Mouse (Mus musculus): Measurements from ENCODE around the gene Sp1. TPM values are rescaled to one million over a fixed set of nuclear protein-coding genes. Genes with fewer than 3 reads are reported as not detected.

Gene Sp1
- polyA plus RNA-seq, 1 experiment, result 3.9 TPM

DNA sequence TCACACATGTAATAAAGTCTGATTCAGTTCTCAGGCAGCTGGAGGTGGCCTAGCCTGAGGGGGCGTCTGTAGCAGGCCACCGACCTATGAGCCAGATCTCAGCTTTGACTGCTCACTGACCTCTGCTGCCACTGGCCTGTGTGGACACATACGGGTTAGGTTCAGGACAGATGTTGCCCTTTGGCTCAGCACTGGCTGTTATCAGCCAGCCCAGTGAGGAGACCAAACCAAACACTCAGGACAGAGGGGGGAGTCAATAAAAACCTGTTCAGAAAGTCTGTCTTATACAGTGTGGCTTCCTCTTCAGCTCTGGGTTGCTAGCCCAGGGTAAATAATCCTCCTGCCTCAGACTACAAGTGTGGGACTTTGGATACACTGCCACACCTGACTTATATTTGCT, 10.9 kb upstream of the Sp1 start:
- H3K36me3 ChIP-seq (replicated peaks; ENCODE audit: low read length), result no peaks in the 10 kb centered on the region
- H3K4me1 ChIP-seq, result peaks cover 84% of the 10 kb centered on the region
- peak overlapping the region; percentile 77 for H3K4me3 ChIP-seq (replicated peaks)
- no peaks in the 10 kb centered on the region for H3K9me3 ChIP-seq
- TF ChIP-seq GATA1 (IDR thresholded peaks at IDR 0.05; ENCODE audit: borderline replicate concordance, low read length) (no peak), FLI1 (IDR thresholded peaks at IDR 0.05; ENCODE audit: low read length) (no peak)
- H3K27me3 ChIP-seq (replicated peaks), result no peaks in the 10 kb centered on the region

DNA sequence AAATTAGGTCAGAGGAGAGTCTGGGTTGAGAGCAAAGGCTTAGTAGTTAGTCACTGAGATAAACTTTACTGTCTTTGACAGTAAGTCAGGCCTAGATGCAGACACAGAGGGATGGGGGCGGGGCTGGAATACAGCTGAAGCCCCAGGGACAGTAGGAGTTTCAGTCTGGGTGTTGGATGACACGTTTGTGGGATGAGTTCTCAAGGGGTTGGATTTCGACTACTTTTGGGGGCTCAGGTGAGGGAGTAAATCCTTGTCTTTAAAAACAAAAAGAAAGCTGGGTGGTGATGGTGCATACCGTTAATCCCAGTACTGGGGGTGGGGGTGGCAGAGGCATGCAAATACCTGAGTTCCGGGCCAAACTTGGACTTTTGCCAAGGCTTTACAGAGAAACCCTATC, 7.3 kb upstream of the Sp1 start:
- H3K4me3 ChIP-seq (replicated peaks), result peak overlapping the region; percentile 59

DNA sequence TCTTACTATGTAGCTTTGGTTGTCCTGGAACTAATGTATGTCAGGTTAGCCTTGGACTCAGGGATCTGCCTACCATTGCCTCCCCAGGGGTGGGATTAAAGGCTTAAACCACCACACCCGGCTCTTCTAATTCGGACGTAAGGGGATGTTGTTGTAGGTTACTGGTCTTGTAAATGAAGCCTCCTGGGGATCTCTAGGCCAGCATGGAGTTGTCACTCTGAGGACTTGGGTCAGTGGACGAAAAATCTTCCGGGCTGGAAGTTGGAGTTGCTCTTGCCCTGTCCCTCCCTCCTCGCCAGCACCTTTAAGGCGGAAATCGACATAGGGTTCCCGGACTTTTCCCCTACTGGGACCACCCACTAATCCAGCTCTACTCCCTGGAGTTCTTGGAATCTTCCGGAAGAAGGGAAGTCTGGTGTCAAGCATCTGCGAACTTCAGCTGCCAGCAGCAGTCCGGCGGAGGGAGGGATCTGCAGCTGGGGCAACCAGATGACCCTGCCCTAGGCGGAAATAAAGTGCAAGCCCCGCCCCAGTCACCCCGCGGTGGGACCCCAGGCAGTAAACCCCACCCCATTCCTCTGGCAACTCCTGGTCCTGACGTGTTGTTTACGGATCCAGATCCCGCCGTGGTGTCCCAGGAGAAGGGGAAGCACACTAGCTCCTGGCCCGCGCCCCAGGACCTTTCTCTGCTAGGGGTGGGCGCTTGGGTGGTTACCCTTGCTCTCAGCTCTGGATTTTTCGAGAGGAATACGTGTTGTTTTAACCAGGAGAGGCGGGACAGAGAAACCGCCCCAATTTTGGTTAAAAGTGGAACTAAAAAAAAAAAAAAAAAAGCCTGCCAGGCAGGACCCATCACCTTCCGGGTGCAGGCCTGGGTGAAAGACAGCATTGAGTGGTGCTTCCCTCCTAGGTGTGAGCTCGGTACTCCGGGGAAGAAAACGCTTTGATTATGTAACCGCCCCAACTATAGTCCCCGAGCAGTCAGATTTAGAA, 6.4 kb upstream of the Sp1 start:
- Histone ChIP-seq H3K27me3 (replicated peaks) (no peaks in the 10 kb centered on the region), H3K4me1 (peaks cover 71% of the 10 kb centered on the region), H3K9me3 (no peaks in the 10 kb centered on the region), H3K36me3 (replicated peaks; ENCODE audit: low read length) (no peaks in the 10 kb centered on the region), H3K4me3 (replicated peaks) (peak overlapping the region; percentile 91)
- no peak for TF ChIP-seq GATA1 (IDR thresholded peaks at IDR 0.05; ENCODE audit: borderline replicate concordance, low read length)
- no peak for TF ChIP-seq FLI1 (IDR thresholded peaks at IDR 0.05; ENCODE audit: low read length)

More for the DNA sequence above, 7.3 kb upstream of the Sp1 start:
- Histone ChIP-seq H3K36me3 (replicated peaks; ENCODE audit: low read length) (no peaks in the 10 kb centered on the region), H3K27me3 (replicated peaks) (no peaks in the 10 kb centered on the region), H3K4me1 (peaks cover 75% of the 10 kb centered on the region), H3K9me3 (no peaks in the 10 kb centered on the region)
- no peak for TF ChIP-seq FLI1 (IDR thresholded peaks at IDR 0.05; ENCODE audit: low read length)
- no peak for TF ChIP-seq GATA1 (IDR thresholded peaks at IDR 0.05; ENCODE audit: borderline replicate concordance, low read length)

DNA sequence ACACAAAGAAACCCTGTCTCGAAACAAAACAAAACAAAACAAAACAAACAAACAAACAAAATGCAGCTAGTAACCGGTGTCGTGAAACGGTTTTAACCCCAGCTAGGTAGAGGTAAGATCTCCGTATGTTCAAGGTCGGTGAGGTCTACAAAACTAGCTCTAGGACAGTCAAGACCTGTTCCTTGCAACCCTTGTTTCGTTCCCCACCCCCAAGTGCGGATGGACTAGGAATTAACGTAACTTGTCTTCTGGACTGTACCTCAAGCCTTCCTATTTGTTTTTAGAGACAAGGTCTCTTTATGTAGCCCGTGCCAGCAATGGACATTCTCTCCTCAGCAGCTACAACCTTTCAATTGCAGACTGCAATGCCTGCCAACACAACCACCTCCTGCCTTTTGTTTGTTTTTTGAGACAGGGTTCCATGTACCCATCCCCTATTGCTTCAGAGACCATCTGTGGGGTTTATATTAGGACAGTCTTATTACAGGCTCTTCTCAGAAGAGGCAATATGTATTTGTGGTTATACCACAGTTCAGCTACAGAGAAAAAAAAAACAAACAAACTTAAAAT, 5.4 kb upstream of the Sp1 start:
- Histone ChIP-seq H3K9me3 (no peaks in the 10 kb centered on the region), H3K36me3 (replicated peaks; ENCODE audit: low read length) (no peaks in the 10 kb centered on the region), H3K27me3 (replicated peaks) (no peaks in the 10 kb centered on the region), H3K4me1 (peaks cover 64% of the 10 kb centered on the region), H3K4me3 (replicated peaks) (peak overlapping the region; percentile 78)
- no peak for TF ChIP-seq FLI1 (IDR thresholded peaks at IDR 0.05; ENCODE audit: low read length)
- TF ChIP-seq GATA1 (IDR thresholded peaks at IDR 0.05; ENCODE audit: borderline replicate concordance, low read length), result no peak

DNA sequence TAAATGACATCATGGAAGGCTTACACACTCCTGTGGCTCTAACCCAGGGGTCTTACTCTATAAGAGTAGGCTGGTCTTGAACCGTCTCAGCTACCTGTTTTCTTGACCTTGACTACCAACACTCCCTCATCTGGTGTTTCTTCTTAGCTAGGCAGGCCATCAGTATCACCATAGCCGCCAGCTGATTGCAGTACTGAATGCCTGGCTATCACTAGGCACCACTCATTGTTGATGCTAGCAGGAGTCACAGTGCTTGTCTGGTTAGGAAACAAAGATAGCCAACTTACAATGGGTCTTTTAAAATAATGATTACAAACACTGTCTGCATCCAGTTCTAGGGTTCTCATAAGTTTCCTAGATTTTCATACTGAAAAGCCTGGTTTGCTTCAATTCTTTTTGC, 4.7 kb upstream of the Sp1 start:
- Histone ChIP-seq H3K36me3 (replicated peaks; ENCODE audit: low read length) (no peaks in the 10 kb centered on the region), H3K9me3 (no peaks in the 10 kb centered on the region), H3K4me1 (peaks cover 57% of the 10 kb centered on the region), H3K4me3 (replicated peaks) (peak overlapping the region; percentile 44), H3K27me3 (replicated peaks) (no peaks in the 10 kb centered on the region)
- TF ChIP-seq GATA1 (IDR thresholded peaks at IDR 0.05; ENCODE audit: borderline replicate concordance, low read length) (no peak), FLI1 (IDR thresholded peaks at IDR 0.05; ENCODE audit: low read length) (no peak)

DNA sequence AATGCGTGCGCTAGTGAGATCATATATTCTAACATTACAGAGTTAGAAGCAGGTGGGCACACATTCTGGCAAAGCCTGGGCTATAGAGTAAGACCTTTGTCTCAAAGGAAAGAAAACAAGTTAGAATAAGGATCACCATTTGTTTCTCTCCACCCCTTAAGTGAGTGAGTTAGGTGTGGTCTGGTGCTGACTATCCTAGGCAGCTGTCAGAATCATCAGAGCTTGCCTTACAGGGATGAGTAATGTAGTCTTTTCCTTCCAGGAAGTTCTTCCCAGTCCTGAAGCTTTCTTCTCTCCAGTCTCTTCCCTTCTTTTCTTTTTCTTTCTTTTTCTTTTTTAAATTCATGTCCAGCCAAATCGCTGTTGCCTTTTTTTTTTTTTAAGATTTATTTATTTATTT, 3.7 kb upstream of the Sp1 start:
- Histone ChIP-seq H3K4me1 (peaks cover 56% of the 10 kb centered on the region), H3K4me3 (replicated peaks) (no peak overlapping the region)
- TF ChIP-seq GATA1 (IDR thresholded peaks at IDR 0.05; ENCODE audit: borderline replicate concordance, low read length) (no peak), FLI1 (IDR thresholded peaks at IDR 0.05; ENCODE audit: low read length) (no peak)

DNA sequence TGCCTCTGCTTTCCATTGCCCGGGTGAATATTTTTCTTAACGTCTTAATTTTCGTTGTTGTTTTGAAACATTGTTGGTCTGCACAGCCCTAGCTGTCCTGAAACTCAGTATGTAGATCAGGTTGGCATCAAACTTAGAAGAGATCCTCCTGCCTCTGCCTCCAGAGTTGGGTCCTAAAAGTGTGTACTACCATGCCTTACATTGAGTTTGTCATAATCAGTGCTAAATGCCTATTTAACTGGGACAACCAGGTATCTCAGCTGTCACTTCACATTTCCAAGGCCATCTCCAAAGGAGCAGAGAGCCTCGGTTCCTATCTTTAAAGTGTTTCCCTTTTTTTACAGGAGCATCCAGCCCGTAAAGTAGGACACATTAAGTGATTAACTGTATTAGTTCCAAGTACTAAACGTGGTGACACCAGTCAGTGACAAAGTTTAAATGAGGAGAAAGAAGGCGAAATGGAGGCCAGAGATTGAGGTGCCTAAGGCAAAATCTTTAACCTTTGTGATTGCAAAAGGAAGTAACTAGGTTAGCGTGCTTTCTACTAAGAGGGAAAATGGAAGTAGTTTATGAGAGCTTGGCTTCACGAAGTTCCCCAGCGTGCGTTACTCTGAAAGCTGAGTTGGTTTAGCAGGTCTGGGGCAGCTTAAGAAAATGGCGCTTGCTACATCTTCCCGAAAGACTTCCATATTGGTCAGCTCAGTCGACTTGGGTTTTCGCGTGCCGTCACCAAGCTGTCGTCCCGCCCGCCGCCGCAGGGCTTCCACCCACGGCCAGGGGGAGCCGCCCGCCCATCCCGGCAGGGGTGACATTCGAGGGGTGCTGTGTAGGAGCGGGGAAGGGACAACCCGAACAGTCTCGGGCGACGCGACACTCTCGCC, 1.1 kb upstream of the Sp1 start:
- peak overlapping the region; percentile 96 for H3K4me3 ChIP-seq (replicated peaks)
- H3K27me3 ChIP-seq (replicated peaks), result no peaks in the 10 kb centered on the region
- H3K9me3 ChIP-seq, result no peaks in the 10 kb centered on the region
- peaks cover 64% of the 10 kb centered on the region for H3K4me1 ChIP-seq
- peaks cover 28% of the 10 kb centered on the region for H3K36me3 ChIP-seq (replicated peaks; ENCODE audit: low read length)
- TF ChIP-seq GATA1 (IDR thresholded peaks at IDR 0.05; ENCODE audit: borderline replicate concordance, low read length) (no peak), FLI1 (IDR thresholded peaks at IDR 0.05; ENCODE audit: low read length) (no peak)

More for the DNA sequence above, 3.7 kb upstream of the Sp1 start:
- Histone ChIP-seq H3K27me3 (replicated peaks) (no peaks in the 10 kb centered on the region), H3K9me3 (no peaks in the 10 kb centered on the region), H3K36me3 (replicated peaks; ENCODE audit: low read length) (peaks cover 2% of the 10 kb centered on the region)

DNA sequence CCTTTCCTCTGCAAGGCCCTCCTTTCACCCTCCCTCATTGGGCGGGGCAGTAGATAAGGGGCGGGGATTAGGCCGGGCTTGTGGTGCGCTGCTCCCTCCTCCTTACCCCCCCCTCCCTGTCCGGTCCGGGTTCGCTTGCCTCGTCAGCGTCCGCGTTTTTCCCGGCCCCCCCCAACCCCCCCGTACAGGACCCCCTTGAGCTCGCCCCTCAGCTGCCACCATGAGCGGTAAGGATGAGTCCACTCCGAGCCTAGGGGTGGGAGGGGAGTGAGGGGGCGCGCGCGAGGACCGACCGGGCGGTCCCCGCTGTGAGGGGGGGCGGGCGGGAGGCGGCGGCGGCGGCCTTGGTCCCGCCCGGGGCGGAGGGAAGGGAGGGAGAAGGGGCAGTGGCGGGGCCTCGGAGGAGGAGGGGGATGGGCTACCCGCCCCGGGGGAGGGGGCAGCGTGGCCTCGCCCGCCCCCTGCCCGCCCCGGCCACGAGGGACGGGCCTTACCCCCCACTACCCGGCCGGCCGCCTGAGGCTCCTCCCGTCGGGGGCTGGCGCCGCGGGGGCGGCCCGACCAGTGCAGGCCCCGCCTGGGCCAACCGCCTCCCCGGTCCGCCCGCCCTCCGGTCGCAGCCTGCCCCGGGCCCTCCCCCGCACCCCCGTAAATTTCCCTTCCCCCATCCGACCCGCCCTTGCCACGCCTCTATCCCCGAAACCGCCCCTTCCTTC, 411 bp downstream of the Sp1 start:
- Histone ChIP-seq H3K4me3 (replicated peaks) (peak overlapping the region; percentile 96), H3K36me3 (replicated peaks; ENCODE audit: low read length) (peaks cover 40% of the 10 kb centered on the region), H3K27me3 (replicated peaks) (no peaks in the 10 kb centered on the region), H3K4me1 (peaks cover 63% of the 10 kb centered on the region), H3K9me3 (no peaks in the 10 kb centered on the region)
- no peak for TF ChIP-seq FLI1 (IDR thresholded peaks at IDR 0.05; ENCODE audit: low read length)
- TF ChIP-seq GATA1 (IDR thresholded peaks at IDR 0.05; ENCODE audit: borderline replicate concordance, low read length), result no peak
